Mouse (Mus musculus): ENCODE measurements around the gene 1110059E24Rik. TPM values are rescaled to one million over a fixed set of nuclear protein-coding genes. Genes with fewer than 3 reads are reported as not detected.

1110059E24Rik gene
- 3.3 and 4.8 TPM in 2 replicates for polyA plus RNA-seq (2012; rRNA removed)

DNA sequence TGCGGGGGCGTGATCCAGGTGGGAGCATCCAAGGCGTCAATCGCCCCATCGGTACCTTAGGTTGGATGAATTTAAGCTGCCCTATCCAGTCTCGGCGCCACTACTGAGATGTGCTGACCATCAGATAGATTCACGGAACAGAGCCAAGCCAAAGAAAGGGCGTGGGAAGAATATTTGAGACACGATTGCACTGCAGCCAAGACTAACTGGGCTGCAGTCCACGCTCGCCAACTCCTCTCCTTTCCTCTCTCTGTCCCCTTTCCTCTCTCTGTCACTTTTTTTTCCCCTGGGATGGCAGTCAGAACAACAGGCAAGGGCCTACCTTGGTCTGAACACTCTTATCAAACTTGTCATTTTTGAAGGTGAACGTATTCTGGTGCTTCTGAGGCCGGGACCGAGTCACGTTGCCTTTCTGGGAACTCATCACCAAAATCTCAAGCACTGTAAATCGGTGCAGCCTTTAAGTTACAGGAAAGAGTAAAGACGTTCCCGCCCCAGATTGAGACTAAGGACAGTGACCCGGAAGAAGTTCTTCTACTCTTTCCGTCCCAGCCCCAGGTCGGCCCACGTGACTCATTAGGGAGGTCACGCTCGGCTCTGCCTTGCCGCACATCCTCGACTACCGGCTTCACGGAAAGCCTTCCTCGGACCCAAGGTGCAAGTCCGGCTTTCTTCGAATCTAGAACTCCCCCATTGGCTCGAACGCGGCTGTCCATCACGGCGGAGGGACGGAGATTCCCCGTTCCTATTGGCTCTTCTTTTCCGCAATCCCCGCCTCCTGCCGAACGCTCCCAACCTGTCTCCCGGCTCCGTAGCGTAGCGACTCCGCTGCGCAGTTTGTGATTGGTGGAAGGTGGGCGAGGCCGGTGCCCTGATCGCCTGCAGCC, at the start of gene 1110059E24Rik:
TSS of gene 1110059E24Rik (minus strand) at position 692 of the 887 bp plus-strand sequence.
- peaks cover 6% of the 10 kb centered on the region for H3K4me1 ChIP-seq (replicated peaks; ENCODE audit: control insufficient read depth, insufficient read depth, low read length)
- H3K27me3 ChIP-seq (ENCODE audit: control insufficient read depth, insufficient read depth, low read length), result no peaks in the 10 kb centered on the region
- 5% methylated on average over 52 of the region's 52 CpGs for WGBS
- H3K27ac ChIP-seq (ENCODE audit: control insufficient read depth, insufficient read depth, low read length), result peak within 1 kb of the TSS; percentile 76
- TF ChIP-seq POLR2A (IDR thresholded peaks at IDR 0.05; ENCODE audit: control insufficient read depth, extremely low read depth, insufficient read depth, low read length, poor library complexity) (no peak), CTCF (IDR thresholded peaks at IDR 0.05; ENCODE audit: borderline replicate concordance, control insufficient read depth, extremely low read depth, insufficient read depth, low read length, poor library complexity) (no peak; the same call in 1 of the 2 replicates)
- peak within 1 kb of the TSS; percentile 76 for H3K4me3 ChIP-seq (ENCODE audit: control insufficient read depth, insufficient read depth, low read length)
- peak; percentile 93 for DNase-seq
- H3K36me3 ChIP-seq (ENCODE audit: control insufficient read depth, insufficient read depth, low read length), result no peaks in the 10 kb centered on the region

GRCm38 (mm10) chr19:21680986-21681385, 28.2 kb upstream of the 1110059E24Rik start:
- 97% methylated on average over 10 of the region's 10 CpGs for WGBS
- DNase-seq, result no peak
- Histone ChIP-seq H3K4me1 (replicated peaks; ENCODE audit: control insufficient read depth, insufficient read depth, low read length) (no peaks in the 10 kb centered on the region), H3K36me3 (ENCODE audit: control insufficient read depth, insufficient read depth, low read length) (peaks cover 6% of the 10 kb centered on the region; the same call in 1 of the 2 replicates), H3K27ac (ENCODE audit: control insufficient read depth, insufficient read depth, low read length) (no peak overlapping the region), H3K27me3 (ENCODE audit: control insufficient read depth, insufficient read depth, low read length) (no peaks in the 10 kb centered on the region), H3K4me3 (ENCODE audit: control insufficient read depth, insufficient read depth, low read length) (no peak overlapping the region)
- no peak for TF ChIP-seq POLR2A (IDR thresholded peaks at IDR 0.05; ENCODE audit: control insufficient read depth, extremely low read depth, insufficient read depth, low read length, poor library complexity)
- TF ChIP-seq CTCF (IDR thresholded peaks at IDR 0.05; ENCODE audit: borderline replicate concordance, control insufficient read depth, extremely low read depth, insufficient read depth, low read length, poor library complexity), result no peak

DNA sequence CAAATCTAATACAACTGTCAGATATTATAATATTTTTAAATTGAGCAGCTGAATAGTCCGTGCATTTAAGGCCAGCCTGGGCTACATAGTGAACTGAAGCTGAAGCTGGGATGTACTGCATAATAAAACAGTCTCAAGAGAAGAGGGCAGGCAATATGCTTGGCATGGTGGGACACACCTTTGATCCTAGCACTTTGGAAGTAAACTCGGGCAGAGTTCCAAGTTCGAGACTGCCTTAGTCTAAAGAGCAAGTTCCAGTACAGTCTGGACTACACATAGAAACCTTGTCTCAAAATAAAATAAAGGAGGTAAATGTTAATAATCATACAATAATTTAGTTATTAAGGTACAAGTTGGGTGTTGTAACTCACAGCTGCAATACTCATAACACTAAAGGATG, 27.3 kb upstream of the 1110059E24Rik start:
- H3K4me1 ChIP-seq (replicated peaks; ENCODE audit: control insufficient read depth, insufficient read depth, low read length), result no peaks in the 10 kb centered on the region
- no peak overlapping the region for H3K27ac ChIP-seq (ENCODE audit: control insufficient read depth, insufficient read depth, low read length)
- TF ChIP-seq CTCF (IDR thresholded peaks at IDR 0.05; ENCODE audit: borderline replicate concordance, control insufficient read depth, extremely low read depth, insufficient read depth, low read length, poor library complexity) (no peak), POLR2A (IDR thresholded peaks at IDR 0.05; ENCODE audit: control insufficient read depth, extremely low read depth, insufficient read depth, low read length, poor library complexity) (no peak)
- H3K4me3 ChIP-seq (ENCODE audit: control insufficient read depth, insufficient read depth, low read length), result no peak overlapping the region
- no peak for DNase-seq
- WGBS, result 98% methylated on average over 3 of the region's 3 CpGs
- H3K36me3 ChIP-seq (ENCODE audit: control insufficient read depth, insufficient read depth, low read length), result peaks cover 6% of the 10 kb centered on the region; the same call in 1 of the 2 replicates
- H3K27me3 ChIP-seq (ENCODE audit: control insufficient read depth, insufficient read depth, low read length), result no peaks in the 10 kb centered on the region

DNA sequence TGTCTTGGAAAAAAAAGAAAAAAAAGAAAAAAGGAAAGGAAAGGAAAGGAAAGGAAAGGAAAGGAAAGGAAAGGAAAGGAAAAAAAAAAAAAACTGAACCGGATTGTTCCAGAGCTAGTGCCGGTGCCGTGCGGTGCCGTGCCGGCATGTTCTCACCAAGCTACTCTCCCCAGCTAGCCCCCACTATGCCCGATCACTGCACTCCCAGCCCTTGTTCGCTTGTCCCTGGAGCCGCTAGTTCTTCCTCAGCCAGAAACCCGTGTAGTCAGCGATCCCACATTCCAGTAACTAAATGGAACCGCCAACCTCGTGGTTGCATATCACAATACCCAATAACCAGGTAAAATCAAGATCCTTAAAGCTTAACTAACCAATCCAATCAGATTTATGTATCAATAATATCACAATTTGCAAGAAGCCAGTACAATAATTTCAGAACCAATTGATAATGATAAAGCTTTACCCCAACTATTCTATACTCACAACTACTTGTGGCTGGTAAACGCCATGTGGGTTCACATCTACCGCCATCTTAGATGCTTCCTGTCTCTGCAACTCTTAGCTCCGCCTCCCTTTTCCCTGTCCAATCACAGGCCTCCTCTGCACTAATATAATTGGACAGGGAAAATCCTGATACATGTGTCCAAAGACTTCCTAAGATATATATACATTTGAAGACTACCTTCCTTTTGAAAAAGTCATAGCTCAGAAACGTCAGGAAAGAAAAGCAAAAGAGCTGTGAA, 21.7 kb upstream of the 1110059E24Rik start:
- H3K36me3 ChIP-seq (ENCODE audit: control insufficient read depth, insufficient read depth, low read length), result no peaks in the 10 kb centered on the region
- no peak for DNase-seq
- H3K4me3 ChIP-seq (ENCODE audit: control insufficient read depth, insufficient read depth, low read length), result no peak overlapping the region
- no peaks in the 10 kb centered on the region for H3K27me3 ChIP-seq (ENCODE audit: control insufficient read depth, insufficient read depth, low read length)
- TF ChIP-seq CTCF (IDR thresholded peaks at IDR 0.05; ENCODE audit: borderline replicate concordance, control insufficient read depth, extremely low read depth, insufficient read depth, low read length, poor library complexity) (no peak), POLR2A (IDR thresholded peaks at IDR 0.05; ENCODE audit: control insufficient read depth, extremely low read depth, insufficient read depth, low read length, poor library complexity) (no peak)
- H3K27ac ChIP-seq (ENCODE audit: control insufficient read depth, insufficient read depth, low read length), result no peak overlapping the region
- no peaks in the 10 kb centered on the region for H3K4me1 ChIP-seq (replicated peaks; ENCODE audit: control insufficient read depth, insufficient read depth, low read length)
- 98% methylated on average over 17 of the region's 17 CpGs for WGBS

- Histone ChIP-seq H3K4me3 (ENCODE audit: control insufficient read depth, insufficient read depth, low read length) (no peak overlapping the region), H3K27me3 (ENCODE audit: control insufficient read depth, insufficient read depth, low read length) (no peaks in the 10 kb centered on the region), H3K4me1 (replicated peaks; ENCODE audit: control insufficient read depth, insufficient read depth, low read length) (no peaks in the 10 kb centered on the region), H3K27ac (ENCODE audit: control insufficient read depth, insufficient read depth, low read length) (no peak overlapping the region), H3K36me3 (ENCODE audit: control insufficient read depth, insufficient read depth, low read length) (no peaks in the 10 kb centered on the region)
- WGBS, result 98% methylated on average over 4 of the region's 4 CpGs
- no peak for TF ChIP-seq CTCF (IDR thresholded peaks at IDR 0.05; ENCODE audit: borderline replicate concordance, control insufficient read depth, extremely low read depth, insufficient read depth, low read length, poor library complexity)
- TF ChIP-seq POLR2A (IDR thresholded peaks at IDR 0.05; ENCODE audit: control insufficient read depth, extremely low read depth, insufficient read depth, low read length, poor library complexity), result no peak
- DNase-seq, result no peak
These were observed 16.9 kb upstream of the 1110059E24Rik start for GRCm38 (mm10) chr19:21669650-21670049.

- no peaks in the 10 kb centered on the region for H3K27me3 ChIP-seq (ENCODE audit: control insufficient read depth, insufficient read depth, low read length)
- H3K4me1 ChIP-seq (replicated peaks; ENCODE audit: control insufficient read depth, insufficient read depth, low read length), result no peaks in the 10 kb centered on the region
- WGBS, result 76% methylated on average over 4 of the region's 4 CpGs
- no peaks in the 10 kb centered on the region for H3K36me3 ChIP-seq (ENCODE audit: control insufficient read depth, insufficient read depth, low read length)
- no peak overlapping the region for H3K4me3 ChIP-seq (ENCODE audit: control insufficient read depth, insufficient read depth, low read length)
- no peak for DNase-seq
- no peak for TF ChIP-seq POLR2A (IDR thresholded peaks at IDR 0.05; ENCODE audit: control insufficient read depth, extremely low read depth, insufficient read depth, low read length, poor library complexity)
- TF ChIP-seq CTCF (IDR thresholded peaks at IDR 0.05; ENCODE audit: borderline replicate concordance, control insufficient read depth, extremely low read depth, insufficient read depth, low read length, poor library complexity), result no peak
- H3K27ac ChIP-seq (ENCODE audit: control insufficient read depth, insufficient read depth, low read length), result no peak overlapping the region
These were observed 11.1 kb upstream of the 1110059E24Rik start for GRCm38 (mm10) chr19:21663756-21664456.

Data from thymus, adult 2 months (tissue).